Mouse (Mus musculus) CD8-positive naive resting alpha-beta T cell, adult 2 months (primary cell): ENCODE measurements around the gene Prmt1.
"Not testable (repeated sequence)": the region's sequence is repeated elsewhere in the genome, so short reads cannot be mapped to it uniquely, and the experiment has no call there.

Experiments
- DNase-seq, 2 experiments: peaks; one replicate each; pipeline ENCODE4 v3.0.0; 2022; ENCODE audit warnings: low read depth in 2 of 2, low spot score in 2 of 2

The Prmt1 gene

GRCm38 (mm10) chr7:44986192-44986878 is at the start of gene Prmt1:
TSS of gene Prmt1 (minus strand) at chr7:44986568.
- DNase-seq = peak; percentile 98

GRCm38 (mm10) chr7:45035631-45036030 is 49.3 kb upstream of the Prmt1 start:
- no peak for DNase-seq

- DNase-seq = no peak
Observed at GRCm38 (mm10) chr7:45033722-45034359, 47.5 kb upstream of the Prmt1 start.

GRCm38 (mm10) chr7:45030857-45031256 is 44.5 kb upstream of the Prmt1 start:
- DNase-seq = no peak

- DNase-seq = no peak
Observed at GRCm38 (mm10) chr7:45029995-45030394, 43.6 kb upstream of the Prmt1 start.

GRCm38 (mm10) chr7:45028351-45028750 is 42.0 kb upstream of the Prmt1 start:
- DNase-seq = no peak

GRCm38 (mm10) chr7:45027761-45028160 is 41.4 kb upstream of the Prmt1 start:
- no peak for DNase-seq

GRCm38 (mm10) chr7:45026256-45026655 is 39.9 kb upstream of the Prmt1 start:
- no peak for DNase-seq

GRCm38 (mm10) chr7:45025601-45026220 is 39.3 kb upstream of the Prmt1 start:
- DNase-seq = no peak

GRCm38 (mm10) chr7:45024281-45025248 is 38.2 kb upstream of the Prmt1 start:
- DNase-seq = no peak

- DNase-seq = not testable (repeated sequence)
Observed at GRCm38 (mm10) chr7:45023711-45024110, 37.3 kb upstream of the Prmt1 start.

GRCm38 (mm10) chr7:45020225-45020624 is 33.9 kb upstream of the Prmt1 start:
- DNase-seq = no peak

GRCm38 (mm10) chr7:45019031-45019571 is 32.7 kb upstream of the Prmt1 start:
- peak in 1 of 2 experiments; percentile 15 for DNase-seq

GRCm38 (mm10) chr7:45017242-45018061 is 31.1 kb upstream of the Prmt1 start, which contains the start of gene Rras:
TSS of gene Rras (plus strand) at chr7:45017961.
- DNase-seq = peak; percentile 84 to 87

- no peak for DNase-seq
Observed at GRCm38 (mm10) chr7:45016761-45017160, 30.4 kb upstream of the Prmt1 start.

- peak; percentile 97 to 98 for DNase-seq
Observed at GRCm38 (mm10) chr7:45015957-45016612, 29.7 kb upstream of the Prmt1 start, which contains the start of gene Scaf1. TSS of gene Scaf1 (minus strand) at chr7:45016363.

GRCm38 (mm10) chr7:45015344-45015956 is 29.1 kb upstream of the Prmt1 start:
- DNase-seq = peak in 1 of 2 experiments; percentile 10

- DNase-seq = no peak
Observed at GRCm38 (mm10) chr7:45014096-45014451, 27.7 kb upstream of the Prmt1 start.
